Mouse (Mus musculus) layer of hippocampus, adult 2 months (tissue): ENCODE data around the gene Evc. TPM values are rescaled to one million over a fixed set of nuclear protein-coding genes. Genes with fewer than 3 reads are reported as not detected.

ENCODE experiments used
- DNase-seq, 2 experiments: peaks; one replicate each; pipeline ENCODE4 v3.0.0; 2022; ENCODE audit warnings: low spot score in 2 of 2
- H3K27ac ChIP-seq: fragments of 200-600 bp; 2 replicates; pipeline ENCODE4 v1.8.1; 2022
- H3K4me3 ChIP-seq: fragments of 200-600 bp; 2 replicates; pipeline ENCODE4 v1.8.1; 2022; ENCODE audit warnings: mild to moderate bottlenecking
- CTCF ChIP-seq: fragments of 200-600 bp; conservative IDR thresholded peaks from 2 replicates; pipeline ENCODE4 v1.8.1; 2022; ENCODE audit warnings: antibody characterized with exemption, mild to moderate bottlenecking, moderate library complexity
- total RNA-seq, 2 experiments: library from RNA; stranded (reverse); gene quantifications; 2 replicates each; pipeline ENCODE4 v1.2.3; 2021

Evc gene
- total RNA-seq, 2 experiments from 2014 or later = 16.4 to 16.8 TPM

GRCm38 (mm10) chr5:37244666-37245242 lies 91.9 kb downstream of the Evc start:
- DNase-seq = no peak
- H3K4me3 ChIP-seq = peak overlapping the region; percentile 90
- peak overlapping the region; percentile 94 for H3K27ac ChIP-seq
- TF ChIP-seq CTCF = no peak

- TF ChIP-seq CTCF = no peak
- peak; percentile 74 to 76 for DNase-seq
- Histone ChIP-seq H3K27ac (peak overlapping the region; percentile 94), H3K4me3 (peak overlapping the region; percentile 90)
Measured at GRCm38 (mm10) chr5:37244161-37244560, 92.5 kb downstream of the Evc start.

- no peak for DNase-seq
- peak overlapping the region; percentile 90 for H3K4me3 ChIP-seq
- no peak for TF ChIP-seq CTCF
- peak overlapping the region; percentile 94 for H3K27ac ChIP-seq
Measured at GRCm38 (mm10) chr5:37243169-37243886, 93.4 kb downstream of the Evc start.

GRCm38 (mm10) chr5:37242360-37243168 lies 94.1 kb downstream of the Evc start:
- Histone ChIP-seq H3K4me3 (peak overlapping the region; percentile 90), H3K27ac (peak overlapping the region; percentile 94)
- TF ChIP-seq CTCF = no peak
- no peak for DNase-seq

GRCm38 (mm10) chr5:37241651-37242151 lies 95.0 kb downstream of the Evc start, which contains the start of gene Crmp1:
Gene Crmp1, plus strand, starts transcription at chr5:37241940.
- peak within 1 kb of the TSS; percentile 90 for H3K4me3 ChIP-seq
- peak; percentile 86 to 87 for DNase-seq
- TF ChIP-seq CTCF = no peak
- H3K27ac ChIP-seq = peak within 1 kb of the TSS; percentile 94

- H3K27ac ChIP-seq = peak overlapping the region; percentile 94
- DNase-seq = no peak
- H3K4me3 ChIP-seq = peak overlapping the region; percentile 90
- no peak for TF ChIP-seq CTCF
Measured at GRCm38 (mm10) chr5:37241224-37241623, 95.5 kb downstream of the Evc start.

GRCm38 (mm10) chr5:37240550-37240949 lies 96.1 kb downstream of the Evc start:
- no peak overlapping the region; the same call in 1 of the 2 replicates for H3K27ac ChIP-seq
- no peak overlapping the region for H3K4me3 ChIP-seq
- DNase-seq = no peak
- no peak for TF ChIP-seq CTCF

Other genes with a start within 250 kb of the Evc start
- 100 to 1,000 TPM; 234 to 238 TPM for gene Crmp1, start 95.0 kb downstream of the Evc start, total RNA-seq
- gene Evc2, start 1.6 kb upstream of the Evc start, total RNA-seq = 10 to 100 TPM; 26.0 to 27.4 TPM